Mouse (Mus musculus) cortical plate, adult 2 months (tissue): Measurements from ENCODE around the gene Fancg. TPM values are rescaled to one million over a fixed set of nuclear protein-coding genes. Genes with fewer than 3 reads are reported as not detected.
A peak's percentile ranks its signal among the peaks of the same experiment; 100 is the strongest.

ENCODE experiments used
- H3K27ac ChIP-seq: fragments of 200-500 bp; 2 replicates; pipeline ENCODE4 v1.5.1; 2012; ENCODE audit warnings: low read length, control low read depth, inconsistent platforms; ENCODE audit not compliant: insufficient read depth
- H3K4me1 ChIP-seq: fragments of 200-500 bp; 2 replicates; pipeline ENCODE4 v1.6.1; 2011; ENCODE audit warnings: low read length; ENCODE audit not compliant: control insufficient read depth, insufficient read depth
- H3K4me3 ChIP-seq: fragments of 200-500 bp; 2 replicates; pipeline ENCODE4 v1.5.1; 2011; ENCODE audit warnings: mild to moderate bottlenecking, low read length, control low read depth; ENCODE audit not compliant: insufficient read depth
- CTCF ChIP-seq: fragments of 200-500 bp; IDR thresholded peaks from 2 replicates; pipeline ENCODE4 v1.5.1; 2011; ENCODE audit warnings: mild to moderate bottlenecking, control low read depth, low read length; ENCODE audit not compliant: insufficient read depth; ENCODE audit errors: extremely low read depth
- POLR2A ChIP-seq: fragments of 200-500 bp; IDR thresholded peaks from 2 replicates; pipeline ENCODE4 v1.6.1; 2011; ENCODE audit warnings: mild to moderate bottlenecking, low read length, control low read depth; ENCODE audit not compliant: insufficient read depth; ENCODE audit errors: extremely low read depth
- polyA plus RNA-seq: library from polyadenylated mRNA; depleted of rRNA; stranded (reverse); fragments of >200 nt; gene quantifications from 2 replicates; pipeline ENCODE4 v1.2.3, GENCODE M21; 2012

Gene Fancg
- polyA plus RNA-seq, 1 experiment, result 25.0 TPM

DNA sequence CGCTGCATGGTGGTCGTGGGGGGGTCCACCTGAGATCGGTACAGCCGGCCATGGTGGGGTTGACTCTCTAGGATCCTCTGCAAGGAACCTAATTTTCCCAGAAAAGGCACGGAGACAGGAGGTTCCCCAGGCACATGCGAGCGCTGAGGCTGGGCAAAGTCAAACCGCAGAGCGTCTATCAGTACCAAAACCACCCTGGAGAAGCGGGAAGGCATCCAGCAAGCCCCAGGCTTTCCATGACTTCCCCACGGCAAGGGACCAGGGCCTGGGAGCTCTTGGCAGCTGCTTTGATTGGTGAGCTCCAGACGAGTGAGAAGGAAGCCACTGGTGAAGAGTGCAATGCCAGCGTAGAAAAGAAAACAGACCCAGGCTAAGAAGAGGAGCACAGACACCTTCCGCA, 14.4 kb upstream of the Fancg start:
- TF ChIP-seq CTCF (no peak), POLR2A (no peak)
- Histone ChIP-seq H3K4me3 (peak overlapping the region; percentile 66), H3K27ac (no peak overlapping the region), H3K4me1 (peaks cover 6% of the 10 kb centered on the region; the same call in 1 of the 2 replicates)

- peaks cover 6% of the 10 kb centered on the region; the same call in 1 of the 2 replicates for H3K4me1 ChIP-seq
- no peak overlapping the region for H3K27ac ChIP-seq
- no peak overlapping the region for H3K4me3 ChIP-seq
- no peak for TF ChIP-seq CTCF
- TF ChIP-seq POLR2A, result no peak
Observed at GRCm38 (mm10) chr4:43021341-43021740, 11.0 kb upstream of the Fancg start.

- H3K27ac ChIP-seq, result no peak overlapping the region
- peaks cover 6% of the 10 kb centered on the region; the same call in 1 of the 2 replicates for H3K4me1 ChIP-seq
- TF ChIP-seq POLR2A (no peak), CTCF (no peak)
- no peak overlapping the region for H3K4me3 ChIP-seq
Observed at GRCm38 (mm10) chr4:43020876-43021275, 10.6 kb upstream of the Fancg start.

- no peak overlapping the region for H3K4me3 ChIP-seq
- no peak overlapping the region for H3K27ac ChIP-seq
- no peak for TF ChIP-seq POLR2A
- H3K4me1 ChIP-seq, result peaks cover 4% of the 10 kb centered on the region; the same call in 1 of the 2 replicates
Observed at GRCm38 (mm10) chr4:43019641-43020465, 9.5 kb upstream of the Fancg start.

DNA sequence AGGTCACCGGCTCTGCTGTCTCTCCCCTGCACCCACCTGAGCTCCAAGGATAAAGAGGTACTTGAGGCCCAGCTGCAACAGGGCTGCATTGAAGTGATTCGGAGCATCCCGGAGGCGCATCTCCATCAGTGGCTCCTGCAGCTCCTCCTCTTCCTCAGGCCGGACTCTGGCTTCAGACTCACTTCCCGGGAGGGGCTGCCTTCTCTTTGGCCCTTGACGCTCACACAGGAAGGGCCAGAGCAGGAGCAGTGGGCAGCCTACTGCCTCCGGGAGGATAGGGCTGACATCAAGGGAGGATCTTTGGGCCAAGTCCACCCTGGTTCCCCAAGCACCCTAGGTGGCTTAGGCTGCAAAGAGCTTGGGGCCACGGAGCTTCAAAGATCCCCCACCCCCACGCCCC, 8.9 kb upstream of the Fancg start:
- Histone ChIP-seq H3K27ac (no peak overlapping the region), H3K4me1 (peaks cover 2% of the 10 kb centered on the region; the same call in 1 of the 2 replicates), H3K4me3 (no peak overlapping the region)
- TF ChIP-seq CTCF, result no peak

DNA sequence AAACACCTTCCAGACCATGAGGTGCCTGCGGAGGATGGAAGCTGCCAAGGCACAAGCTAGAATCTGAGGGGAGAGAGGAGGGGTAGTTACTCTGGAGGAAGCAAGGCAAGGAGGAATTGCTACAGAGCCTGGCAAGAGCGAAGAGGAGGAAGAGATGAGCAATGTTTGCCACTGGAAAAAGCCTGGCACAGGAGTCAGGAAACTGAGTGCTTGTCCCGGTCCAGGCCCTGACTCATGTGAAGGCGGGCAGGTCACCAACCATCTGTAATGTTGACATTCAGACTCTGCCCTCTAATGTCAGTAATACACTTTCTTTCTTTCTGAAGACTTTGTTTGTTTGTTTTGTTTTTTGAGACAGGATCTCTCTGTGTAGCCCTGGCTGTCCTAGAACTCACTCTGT, 7.8 kb upstream of the Fancg start:
- H3K4me3 ChIP-seq, result no peak overlapping the region
- TF ChIP-seq CTCF (no peak), POLR2A (no peak)
- no peaks in the 10 kb centered on the region for H3K4me1 ChIP-seq
- no peak overlapping the region for H3K27ac ChIP-seq

GRCm38 (mm10) chr4:43012091-43012490, 1.8 kb upstream of the Fancg start:
- Histone ChIP-seq H3K4me1 (peaks cover 3% of the 10 kb centered on the region; the same call in 1 of the 2 replicates), H3K4me3 (no peak overlapping the region), H3K27ac (no peak overlapping the region)
- TF ChIP-seq CTCF (no peak), POLR2A (no peak)

GRCm38 (mm10) chr4:43005765-43006164, 4.5 kb downstream of the Fancg start:
- no peak overlapping the region for H3K4me3 ChIP-seq
- peaks cover 3% of the 10 kb centered on the region; the same call in 1 of the 2 replicates for H3K4me1 ChIP-seq
- TF ChIP-seq POLR2A, result no peak
- TF ChIP-seq CTCF, result peak; percentile 29
- no peak overlapping the region for H3K27ac ChIP-seq

DNA sequence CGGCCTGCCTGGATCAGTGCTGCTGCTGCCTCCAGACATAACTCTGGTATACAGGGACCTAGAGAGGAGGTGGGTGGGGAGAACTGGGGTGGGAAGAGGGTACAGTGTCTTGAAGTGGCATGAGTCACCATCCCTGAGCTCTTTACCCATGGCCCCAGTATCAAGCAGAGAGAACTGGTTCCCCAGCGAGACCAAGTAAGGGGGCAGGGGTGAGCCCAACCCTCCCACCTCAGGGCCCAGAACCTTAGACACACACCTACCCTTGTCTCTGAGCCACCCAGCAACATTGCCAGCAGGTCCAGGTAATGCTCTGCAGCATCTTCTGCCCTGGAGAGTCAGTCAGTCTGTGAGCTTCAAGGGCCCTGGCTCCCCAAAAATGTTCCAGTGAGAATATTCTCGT, 5.4 kb downstream of the Fancg start:
- TF ChIP-seq POLR2A (no peak), CTCF (no peak)
- 0 out of 2 replicates have a peak overlapping the region, but pooled peaks have one; percentile 41 for H3K27ac ChIP-seq
- no peak overlapping the region for H3K4me3 ChIP-seq
- peaks cover 3% of the 10 kb centered on the region; the same call in 1 of the 2 replicates for H3K4me1 ChIP-seq
